ENCODE assay signal across 8 mouse cellular contexts in the genomic region with DNA sequence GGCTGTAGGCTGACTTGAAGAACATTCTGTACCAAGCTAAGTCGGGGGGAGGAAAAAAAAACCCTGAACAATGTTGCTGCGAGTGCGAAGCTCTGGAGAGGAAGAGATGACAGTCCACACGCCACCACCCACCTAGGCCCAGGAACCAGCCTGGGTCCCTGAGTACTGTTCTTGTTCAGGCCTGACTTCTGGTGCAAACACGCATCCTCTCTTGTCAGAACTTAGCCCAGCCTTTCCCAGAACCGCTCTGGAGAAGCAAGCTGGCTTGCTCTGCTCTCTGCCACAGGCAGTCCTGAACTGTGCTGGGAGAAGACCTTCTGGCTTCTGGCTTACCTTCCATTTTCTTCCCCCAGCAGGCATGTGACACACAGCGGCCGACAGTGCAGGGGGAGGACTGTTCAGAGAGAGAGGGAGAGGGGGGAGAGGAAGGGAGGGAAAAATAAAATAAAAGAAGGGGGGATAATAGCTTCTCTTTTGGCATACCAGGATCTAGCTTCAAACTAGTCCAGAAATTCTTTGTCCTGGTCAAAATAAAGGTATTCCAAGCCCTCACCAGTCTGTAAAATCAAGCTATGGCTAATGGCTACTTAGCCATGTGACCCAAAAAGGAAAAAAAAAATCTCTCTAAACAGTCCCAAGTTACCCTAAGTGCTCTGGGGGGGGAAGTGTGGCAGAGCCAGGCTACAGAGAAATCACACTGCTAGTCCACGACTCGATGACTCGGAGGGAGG. TPM values are rescaled to one million over a fixed set of nuclear protein-coding genes. Genes with fewer than 3 reads are reported as not detected.
DNase-seq lines count a peak whose midpoint lies in the region; ATAC-seq and TF ChIP-seq lines count a peak whose summit lies in the region.

No protein-coding gene starts in this region.

- TF ChIP-seq POLR2A in brain, embryonic 14.5 days (IDR thresholded peaks at IDR 0.05; ENCODE audit: borderline replicate concordance, extremely low read depth, insufficient read depth, insufficient read length, poor library complexity, severe bottlenecking): 0 out of 2 replicates have a peak, but pooled peaks have one; percentile 3
- peak; percentile 48; the same call in 1 of the 2 replicates for TF ChIP-seq POLR2A in testis, adult 2 months (IDR thresholded peaks at IDR 0.05; ENCODE audit: control insufficient read depth, low read depth, low read length)

- peak; percentile 44 for ATAC-seq in inflammation-experienced regulatory T-cells, adult 6 months
- ATAC-seq in limb, embryonic 11.5 days (ENCODE audit: insufficient number of reproducible peaks, low FRiP score, low TSS enrichment, low read depth): no peak
- ATAC-seq in midbrain, embryonic 14.5 days (ENCODE audit: low FRiP score, low TSS enrichment): no peak

- WGBS in limb, embryonic 11.5 days: 27% methylated on average over 11 of the region's 11 CpGs
- WGBS in midbrain, embryonic 14.5 days: 11% methylated on average over 11 of the region's 11 CpGs

- H3K27ac ChIP-seq in limb, embryonic 11.5 days (replicated peaks; ENCODE audit: low read depth, low read length): peak overlapping the region; percentile 98
- H3K27ac ChIP-seq in midbrain, embryonic 14.5 days (replicated peaks; ENCODE audit: low read depth, low read length): peak overlapping the region; percentile 100
- peak overlapping the region; percentile 97 for H3K27ac ChIP-seq in testis, adult 2 months (ENCODE audit: control insufficient read depth, insufficient read depth, low read depth, low read length)

- TF ChIP-seq CTCF in brain, embryonic 14.5 days (IDR thresholded peaks at IDR 0.05; ENCODE audit: borderline replicate concordance, extremely low read depth, insufficient read depth, insufficient read length): no peak
- TF ChIP-seq CTCF in testis, adult 2 months (IDR thresholded peaks at IDR 0.05; ENCODE audit: control insufficient read depth, insufficient read depth, insufficient replicate concordance, low read depth, low read length): no peak

- peaks cover 95% of the 10 kb centered on the region for H3K4me1 ChIP-seq in limb, embryonic 11.5 days (ENCODE audit: control insufficient read depth, insufficient read depth, low read length)
- H3K4me1 ChIP-seq in midbrain, embryonic 14.5 days (ENCODE audit: control insufficient read depth, insufficient read depth, low read length): peaks cover 95% of the 10 kb centered on the region
- H3K4me1 ChIP-seq in testis, adult 2 months (ENCODE audit: control insufficient read depth, insufficient read depth, low read length): peaks cover 28% of the 10 kb centered on the region

- H3K9ac ChIP-seq in limb, embryonic 11.5 days (ENCODE audit: low read length): peak overlapping the region; percentile 57
- H3K9ac ChIP-seq in midbrain, embryonic 14.5 days (replicated peaks; ENCODE audit: low read length): peak overlapping the region; percentile 64

- peak overlapping the region; percentile 24 for H3K4me3 ChIP-seq in limb, embryonic 11.5 days (ENCODE audit: low read depth, low read length)
- peak overlapping the region; percentile 35 for H3K4me3 ChIP-seq in midbrain, embryonic 14.5 days (replicated peaks; ENCODE audit: low read depth, low read length)
- peak overlapping the region; percentile 23 for H3K4me3 ChIP-seq in testis, adult 2 months (ENCODE audit: control insufficient read depth, low read depth, low read length)

- no peaks in the 10 kb centered on the region for H3K9me3 ChIP-seq in limb, embryonic 11.5 days (ENCODE audit: control insufficient read depth, low read length)
- no peaks in the 10 kb centered on the region for H3K9me3 ChIP-seq in midbrain, embryonic 14.5 days (ENCODE audit: control insufficient read depth, low read length)

- no peaks in the 10 kb centered on the region for H3K36me3 ChIP-seq in limb, embryonic 11.5 days (ENCODE audit: control insufficient read depth, insufficient read depth, low read length)
- no peaks in the 10 kb centered on the region for H3K36me3 ChIP-seq in midbrain, embryonic 14.5 days (ENCODE audit: control insufficient read depth, insufficient read depth, low read length)
- no peaks in the 10 kb centered on the region for H3K36me3 ChIP-seq in testis, adult 2 months (ENCODE audit: control insufficient read depth, insufficient read depth, low read length)

- peak overlapping the region; percentile 51 for H3K4me2 ChIP-seq in limb, embryonic 11.5 days (ENCODE audit: low read depth, severe bottlenecking)
- H3K4me2 ChIP-seq in midbrain, embryonic 14.5 days (ENCODE audit: low read length): peak overlapping the region; percentile 81

- peak; percentile 48 for DNase-seq in embryo, embryonic 11 days
- no peak for DNase-seq in embryo, embryonic 10 days (ENCODE audit: low spot score)
- no peak for DNase-seq in brain, embryonic 14.5 days (ENCODE audit: low read depth)
- peak; percentile 30 for DNase-seq in gastrocnemius, postnatal 10 days
- no peak for DNase-seq in limb, embryonic 11.5 days (ENCODE audit: low spot score)
- peak; percentile 54 for DNase-seq in midbrain, embryonic 14.5 days

- no peaks in the 10 kb centered on the region for H3K27me3 ChIP-seq in limb, embryonic 11.5 days (ENCODE audit: control insufficient read depth, insufficient read depth, low read length)
- H3K27me3 ChIP-seq in midbrain, embryonic 14.5 days (ENCODE audit: control insufficient read depth, insufficient read depth, low read length): no peaks in the 10 kb centered on the region
- H3K27me3 ChIP-seq in testis, adult 2 months (ENCODE audit: control insufficient read depth, insufficient read depth, low read length): no peaks in the 10 kb centered on the region

RNA-seq across cellular contexts. Expression of a gene that starts 14.8 kb away (rescaled TPM):
- polyA plus RNA-seq in brain, embryonic 14.5 days (2012; rRNA removed): 49.7 and 75.8 TPM in 2 replicates
- total RNA-seq in gastrocnemius, postnatal 10 days (2021): 10 to 100 TPM; 29.6 to 30.4 TPM
- 10 to 100 TPM; 43.3 to 65.6 (median 61.9) TPM for polyA plus RNA-seq in inflammation-experienced regulatory T-cells, adult 6 months (2017; shearing (Covaris generic))
- 43.5 and 46.9 TPM in 2 replicates for polyA plus RNA-seq in limb, embryonic 11.5 days (2014; fragmentation: Nextera tagmentation; extraction: Ambion mirVana)
- polyA plus RNA-seq in midbrain, embryonic 14.5 days (2014; fragmentation: Nextera tagmentation; extraction: Ambion mirVana): 64.4 and 67.8 TPM in 2 replicates
- polyA plus RNA-seq in testis, adult 2 months (2012; rRNA removed): 3.0 and 4.2 TPM in 2 replicates

Comparison
In these comparisons a context has a peak if more than half of its experiments do, and no peak if none do; other contexts are left out.
1. DNase-seq: peak in embryo, embryonic 11 days (single experiment), gastrocnemius, postnatal 10 days (single experiment) and midbrain, embryonic 14.5 days (single experiment); none in embryo, embryonic 10 days (single experiment), brain, embryonic 14.5 days (single experiment) and limb, embryonic 11.5 days (single experiment).
2. Peak in every context shown above with its lines, with median percentiles within 50 percentile points of each other: H3K27ac ChIP-seq and H3K4me3 ChIP-seq.